Mouse (Mus musculus) hindbrain, embryonic 16.5 days (tissue): ENCODE results near the gene Tstd3. TPM values are rescaled to one million over a fixed set of nuclear protein-coding genes. Genes with fewer than 3 reads are reported as not detected.

ENCODE experiments used
- ATAC-seq: fragments of 200-750 bp; cut with Nextera tagmentation; 2 replicates; pipeline ENCODE4 v1.8.0; 2017; ENCODE audit warnings: moderate TSS enrichment, moderate library complexity
- H3K27ac ChIP-seq: fragments of 300-500 bp; sonication (generic); 2 replicates; pipeline ENCODE4 v1.5.1; 2014; ENCODE audit warnings: low read depth, mild to moderate bottlenecking, control low read depth, low read length, moderate library complexity
- H3K27me3 ChIP-seq: fragments of 300-500 bp; sonication (generic); replicated peaks from 2 replicates; pipeline ENCODE4 v1.6.1; 2014; ENCODE audit warnings: low read length; ENCODE audit not compliant: control insufficient read depth, insufficient read depth
- H3K36me3 ChIP-seq: fragments of 300-500 bp; sonication (generic); 2 replicates; pipeline ENCODE4 v1.6.1; 2014; ENCODE audit warnings: mild to moderate bottlenecking, low read length, moderate library complexity, mixed read lengths; ENCODE audit not compliant: control insufficient read depth, insufficient read depth
- H3K4me1 ChIP-seq: fragments of 300-500 bp; sonication (generic); 2 replicates; pipeline ENCODE4 v1.6.1; 2014; ENCODE audit warnings: low read depth, low read length; ENCODE audit not compliant: control insufficient read depth, insufficient read depth
- H3K4me2 ChIP-seq: fragments of 300-500 bp; sonication (generic); 2 replicates; pipeline ENCODE4 v1.6.1; 2014; ENCODE audit warnings: mild to moderate bottlenecking, low read length, control low read depth, moderate library complexity
- H3K4me3 ChIP-seq: fragments of 300-500 bp; sonication (generic); 2 replicates; pipeline ENCODE4 v1.5.1; 2014; ENCODE audit warnings: mild to moderate bottlenecking, low read length, control low read depth, moderate library complexity
- H3K9ac ChIP-seq: fragments of 300-500 bp; sonication (generic); 2 replicates; pipeline ENCODE4 v1.6.1; 2014; ENCODE audit warnings: low read depth, mild to moderate bottlenecking, control low read depth, low read length, moderate library complexity
- H3K9me3 ChIP-seq: fragments of 300-500 bp; sonication (generic); 2 replicates; pipeline ENCODE4 v1.6.1; 2014; ENCODE audit warnings: mild to moderate bottlenecking, low read length, moderate library complexity; ENCODE audit not compliant: control insufficient read depth
- WGBS: fragments of 180-500 bp; shearing (Covaris S2); extraction: QIAGEN DNeasy Blood & Tissue Kit; methylation state at CpG from one replicate; pipeline ENCODE4 v1.1.7; 2014; 5-methylcytosine and 5-hydroxymethylcytosine counted together
- polyA plus RNA-seq: library from polyadenylated mRNA; unstranded; fragments of >200 nt; fragmentation: Nextera tagmentation; extraction: Ambion mirVana; gene quantifications from 2 replicates; pipeline ENCODE4 v1.2.1, GENCODE M21; 2015

The Tstd3 gene
- polyA plus RNA-seq, 1 experiment from 2014 or later, result 28.5 TPM

DNA sequence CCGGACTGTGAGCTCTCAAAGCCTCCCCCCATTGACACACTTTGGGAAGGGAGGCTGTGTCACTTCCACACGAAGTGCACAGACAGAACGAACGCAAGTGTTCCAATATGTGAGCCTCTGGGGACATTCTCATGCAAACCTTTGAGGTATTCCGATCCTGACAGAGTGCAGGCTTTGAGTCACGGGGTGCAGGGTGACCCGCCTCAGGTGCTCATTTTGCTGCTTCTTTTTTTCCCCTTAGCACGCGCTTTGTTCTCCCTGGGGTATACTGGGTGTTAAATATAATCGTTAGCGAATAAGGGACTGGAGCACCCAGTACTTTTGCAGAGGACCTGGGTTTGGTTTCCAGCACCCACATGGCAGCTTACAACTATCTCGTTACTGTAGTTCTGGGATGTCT is 19.3 kb upstream of the Tstd3 start:
- 95% methylated on average over 12 of the region's 12 CpGs for WGBS
- Histone ChIP-seq H3K36me3 (peaks cover 37% of the 10 kb centered on the region), H3K27ac (no peak overlapping the region), H3K9me3 (no peaks in the 10 kb centered on the region), H3K4me1 (no peaks in the 10 kb centered on the region), H3K4me3 (no peak overlapping the region), H3K9ac (no peak overlapping the region), H3K27me3 (no peaks in the 10 kb centered on the region), H3K4me2 (no peak overlapping the region)
- ATAC-seq, result no peak

DNA sequence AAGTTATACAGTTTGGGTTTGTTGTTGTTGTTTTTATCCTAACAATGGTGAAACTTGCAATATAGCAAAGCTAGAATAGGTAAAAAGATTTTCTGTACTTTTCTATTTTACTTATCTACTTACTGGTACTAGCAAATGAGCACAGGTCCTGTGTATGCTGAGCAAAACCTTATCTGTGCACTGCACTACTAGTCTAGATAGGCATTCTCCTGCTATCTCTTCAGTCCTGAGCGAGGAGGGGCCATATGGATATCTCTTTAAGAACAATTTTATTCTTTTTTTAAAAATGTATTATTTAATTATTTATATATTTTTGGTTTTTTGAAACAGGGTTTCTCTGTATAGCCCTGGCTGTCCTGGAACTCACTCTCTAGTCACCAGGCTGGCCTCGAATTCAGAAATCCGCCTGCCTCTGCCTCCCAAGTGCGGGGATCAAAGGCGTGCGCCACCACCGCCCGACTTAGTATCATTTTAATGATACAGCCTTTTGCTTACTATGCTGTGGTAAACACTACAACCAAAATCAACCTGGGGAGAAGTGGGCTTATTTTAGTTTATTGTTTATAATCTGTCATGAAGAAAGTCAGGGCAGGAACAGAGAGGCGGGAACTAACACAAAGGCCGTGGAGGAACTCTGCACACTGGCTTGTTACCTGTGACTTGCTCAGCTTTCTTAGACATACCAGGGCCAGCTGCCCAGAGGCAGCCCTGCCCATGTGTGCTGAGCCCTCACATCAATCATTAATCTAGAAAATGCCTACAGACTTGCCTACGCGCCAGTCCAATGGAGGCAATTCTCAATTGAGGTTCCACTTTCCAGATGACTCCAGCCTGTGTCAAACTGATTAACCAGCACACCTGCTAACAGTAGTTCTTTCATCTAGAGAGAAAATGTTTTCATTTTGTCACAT is 14.1 kb upstream of the Tstd3 start:
- Histone ChIP-seq H3K27ac (no peak overlapping the region), H3K9me3 (no peaks in the 10 kb centered on the region), H3K27me3 (no peaks in the 10 kb centered on the region), H3K4me2 (no peak overlapping the region), H3K9ac (no peak overlapping the region), H3K36me3 (peaks cover 34% of the 10 kb centered on the region), H3K4me1 (peaks cover 6% of the 10 kb centered on the region), H3K4me3 (no peak overlapping the region)
- WGBS, result 96% methylated on average over 12 of the region's 12 CpGs
- ATAC-seq, result no peak

GRCm38 (mm10) chr4:21776946-21777265 is 9.9 kb upstream of the Tstd3 start:
- Histone ChIP-seq H3K27ac (no peak overlapping the region), H3K4me1 (peaks cover 6% of the 10 kb centered on the region), H3K4me2 (peak overlapping the region; percentile 82), H3K9me3 (no peaks in the 10 kb centered on the region), H3K36me3 (peaks cover 6% of the 10 kb centered on the region), H3K4me3 (peak overlapping the region; percentile 89), H3K9ac (peak overlapping the region; percentile 93), H3K27me3 (no peaks in the 10 kb centered on the region)
- no peak for ATAC-seq
- WGBS, result 5% methylated on average over 9 of the region's 9 CpGs

DNA sequence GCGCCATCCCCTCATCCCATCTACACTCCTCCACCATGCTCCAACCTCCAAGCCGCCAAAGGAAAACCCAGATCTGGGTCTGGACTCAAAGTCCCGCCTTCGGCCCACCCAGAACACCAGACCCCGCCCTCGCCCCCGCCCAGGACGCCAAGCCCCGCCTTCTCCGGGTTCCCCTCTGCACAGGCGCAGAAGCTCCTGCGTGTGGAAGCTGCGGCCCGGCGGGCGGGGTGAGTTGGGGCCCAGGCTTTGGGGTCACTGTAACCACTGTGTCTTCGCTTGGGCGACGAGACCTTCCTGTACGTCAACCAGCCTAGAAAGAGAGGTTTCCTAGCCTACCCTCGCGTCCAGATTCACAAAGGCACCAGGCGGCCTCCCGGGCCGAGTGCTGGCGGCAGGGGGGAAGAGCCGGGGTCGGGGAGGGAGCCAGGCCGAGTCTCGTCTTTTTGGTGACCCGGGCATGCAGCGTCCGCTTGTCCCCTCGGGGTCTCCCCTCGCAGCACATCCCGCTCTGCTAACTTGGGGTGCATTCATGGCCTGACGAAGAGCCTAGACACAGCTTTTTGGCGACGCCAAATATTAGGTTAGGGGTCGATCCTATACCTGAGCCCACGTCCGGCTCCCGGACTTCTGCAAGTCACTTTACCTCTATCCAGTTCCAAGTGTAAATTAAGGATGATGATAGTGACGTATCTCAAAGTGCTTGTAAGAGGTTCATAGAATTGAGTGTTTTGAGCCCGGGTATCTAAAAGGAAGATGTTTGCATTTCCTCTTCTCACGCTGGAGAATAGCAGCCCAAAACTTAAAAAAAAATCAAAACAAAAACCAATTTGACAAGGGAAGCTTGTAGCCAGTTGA is 9.3 kb upstream of the Tstd3 start:
- WGBS, result under 1% methylated on average over 39 of the region's 46 CpGs

GRCm38 (mm10) chr4:21772306-21772705 is 5.3 kb upstream of the Tstd3 start:
- H3K4me2 ChIP-seq, result no peak overlapping the region
- no peak overlapping the region for H3K4me3 ChIP-seq
- H3K27ac ChIP-seq, result no peak overlapping the region
- H3K4me1 ChIP-seq, result peaks cover 3% of the 10 kb centered on the region
- no peaks in the 10 kb centered on the region for H3K9me3 ChIP-seq
- 100% methylated on average over 1 of the region's 1 CpGs for WGBS
- H3K36me3 ChIP-seq, result no peaks in the 10 kb centered on the region
- no peak overlapping the region for H3K9ac ChIP-seq
- H3K27me3 ChIP-seq, result no peaks in the 10 kb centered on the region
- no peak for ATAC-seq

More for the DNA sequence above, 9.3 kb upstream of the Tstd3 start:
- Histone ChIP-seq H3K27me3 (no peaks in the 10 kb centered on the region), H3K4me2 (peak overlapping the region; percentile 82), H3K27ac (peak overlapping the region; percentile 72), H3K36me3 (0 out of 2 replicates have a peak, but pooled peaks cover 2% of the 10 kb centered on the region), H3K4me3 (peak overlapping the region; percentile 89), H3K9ac (peak overlapping the region; percentile 93), H3K4me1 (peaks cover 6% of the 10 kb centered on the region), H3K9me3 (no peaks in the 10 kb centered on the region)
- ATAC-seq, result peak; percentile 99

DNA sequence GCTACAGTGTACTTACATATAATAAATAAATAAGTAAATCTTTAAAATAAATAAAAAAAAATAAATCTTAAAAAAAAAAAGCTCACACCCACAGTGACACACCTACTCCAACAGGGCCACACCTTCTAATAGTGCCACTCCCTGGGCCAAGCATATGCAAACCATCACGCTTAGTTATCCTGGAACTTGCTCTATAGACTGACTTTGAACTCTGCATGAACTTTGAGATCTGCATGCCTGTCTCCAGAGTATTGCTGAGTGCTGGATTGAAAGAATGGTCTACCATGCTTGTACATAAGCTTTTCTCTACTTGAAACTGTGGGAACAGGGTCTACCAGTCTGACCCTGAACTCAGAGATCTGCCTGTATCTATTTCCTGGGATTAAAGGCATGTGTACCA is 4.1 kb upstream of the Tstd3 start:
- H3K4me2 ChIP-seq, result no peak overlapping the region
- H3K27me3 ChIP-seq, result no peaks in the 10 kb centered on the region
- H3K4me1 ChIP-seq, result no peaks in the 10 kb centered on the region; the same call in 1 of the 2 replicates
- H3K9me3 ChIP-seq, result no peaks in the 10 kb centered on the region
- no peak overlapping the region for H3K4me3 ChIP-seq
- no peak overlapping the region for H3K27ac ChIP-seq
- no peak for ATAC-seq
- no peak overlapping the region for H3K9ac ChIP-seq
- WGBS, result 87% methylated on average over 1 of the region's 1 CpGs
- no peaks in the 10 kb centered on the region for H3K36me3 ChIP-seq

- Histone ChIP-seq H3K4me1 (no peaks in the 10 kb centered on the region; the same call in 1 of the 2 replicates), H3K9ac (peak overlapping the region; percentile 85), H3K27me3 (no peaks in the 10 kb centered on the region), H3K9me3 (no peaks in the 10 kb centered on the region), H3K4me3 (peak overlapping the region; percentile 78), H3K36me3 (no peaks in the 10 kb centered on the region), H3K27ac (peak overlapping the region; percentile 59), H3K4me2 (peak overlapping the region; percentile 74)
- peak; percentile 44; the same call in 1 of the 2 replicates for ATAC-seq
- 16% methylated on average over 14 of the region's 14 CpGs for WGBS
Observed at GRCm38 (mm10) chr4:21766171-21766862, 695 bp downstream of the Tstd3 start.

DNA sequence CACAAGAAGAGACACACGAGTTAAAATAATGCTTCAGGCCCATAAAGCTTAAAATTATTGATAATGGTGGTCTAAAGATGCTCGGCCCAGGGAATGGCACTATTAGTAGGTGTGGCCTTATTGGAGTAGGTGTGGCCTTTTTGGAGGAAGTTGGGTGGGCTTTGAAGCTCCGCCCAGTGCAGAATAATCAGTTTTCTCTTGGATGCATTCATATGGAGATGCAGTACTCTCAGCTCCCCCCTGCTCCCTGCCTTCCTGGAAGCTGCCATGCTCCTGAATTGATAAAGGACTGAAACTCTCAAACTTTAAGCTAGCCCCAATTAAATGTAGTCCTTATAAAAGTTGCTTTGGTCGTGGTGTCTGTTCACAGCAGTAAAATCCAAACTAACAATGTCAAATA is 3.2 kb downstream of the Tstd3 start:
- Histone ChIP-seq H3K27me3 (no peaks in the 10 kb centered on the region), H3K9ac (no peak overlapping the region), H3K36me3 (peaks cover 5% of the 10 kb centered on the region; the same call in 1 of the 2 replicates), H3K9me3 (no peaks in the 10 kb centered on the region), H3K4me3 (no peak overlapping the region), H3K4me1 (no peaks in the 10 kb centered on the region; the same call in 1 of the 2 replicates), H3K4me2 (no peak overlapping the region), H3K27ac (no peak overlapping the region)
- WGBS, result 83% methylated on average over 4 of the region's 4 CpGs
- no peak for ATAC-seq
